Mouse (Mus musculus) hindbrain, postnatal 0 days (tissue): ENCODE measurements around the gene Pum2. TPM values are rescaled to one million over a fixed set of nuclear protein-coding genes. Genes with fewer than 3 reads are reported as not detected.

ENCODE experiments used
- ATAC-seq: fragments of 200-750 bp; cut with Nextera tagmentation; 2 replicates; pipeline ENCODE4 v1.8.0; 2017; ENCODE audit warnings: mild to moderate bottlenecking, moderate TSS enrichment, moderate library complexity
- DNase-seq: peaks from one replicate; pipeline ENCODE4 v3.0.0-alpha.2; 2015; ENCODE audit warnings: low spot score
- H3K27ac ChIP-seq: fragments of 300-500 bp; sonication (generic); 2 replicates; pipeline ENCODE4 v1.5.1; 2014; ENCODE audit warnings: mild to moderate bottlenecking
- H3K27me3 ChIP-seq: fragments of 300-500 bp; sonication (generic); 2 replicates; pipeline ENCODE4 v1.6.1; 2014; ENCODE audit warnings: low read length, mixed read lengths; ENCODE audit not compliant: insufficient read depth
- H3K36me3 ChIP-seq: fragments of 300-500 bp; sonication (generic); 2 replicates; pipeline ENCODE4 v1.6.1; 2014; ENCODE audit warnings: low read length, mixed read lengths; ENCODE audit not compliant: insufficient read depth
- H3K4me1 ChIP-seq: fragments of 300-500 bp; sonication (generic); 2 replicates; pipeline ENCODE4 v1.6.1; 2014; ENCODE audit warnings: antibody characterized with exemption, low read length, mixed read lengths; ENCODE audit not compliant: insufficient read depth
- H3K4me2 ChIP-seq: fragments of 300-500 bp; sonication (generic); 2 replicates; pipeline ENCODE4 v1.6.1; 2014; ENCODE audit warnings: low read depth, mild to moderate bottlenecking, low read length, moderate library complexity, mixed read lengths
- H3K4me3 ChIP-seq: fragments of 300-500 bp; sonication (generic); 2 replicates; pipeline ENCODE4 v1.5.1; 2014; ENCODE audit warnings: low read length
- H3K9ac ChIP-seq: fragments of 300-500 bp; sonication (generic); replicated peaks from 2 replicates; pipeline ENCODE4 v1.6.1; 2014; ENCODE audit warnings: mild to moderate bottlenecking, low read length, moderate library complexity, mixed read lengths
- H3K9me3 ChIP-seq: fragments of 300-500 bp; sonication (generic); 2 replicates; pipeline ENCODE4 v1.6.1; 2016; ENCODE audit warnings: low read length, mixed read lengths
- CTCF ChIP-seq: IDR thresholded peaks from 2 replicates; pipeline ENCODE4 v1.5.1; 2016; ENCODE audit warnings: antibody characterized with exemption, control low read depth, low read depth
- WGBS: fragments of 180-500 bp; shearing (Covaris S2); extraction: QIAGEN DNeasy Blood & Tissue Kit; methylation state at CpG from one replicate; pipeline ENCODE4 v1.1.7; 2014; 5-methylcytosine and 5-hydroxymethylcytosine counted together
- polyA plus RNA-seq: library from polyadenylated mRNA; unstranded; fragments of >200 nt; fragmentation: Nextera tagmentation; extraction: Ambion mirVana; gene quantifications from 2 replicates; pipeline ENCODE4 v1.2.1, GENCODE M21; 2015
- total RNA-seq: library from RNA; depleted of rRNA; stranded (reverse); fragments of >200 nt; gene quantifications from 2 replicates; pipeline ENCODE4 v1.2.3, GENCODE M21; 2014

The Pum2 gene
- total and polyA plus RNA-seq, 2 experiments from 2014 or later: 31.1 to 118 TPM

- no peak overlapping the region for H3K4me3 ChIP-seq
- H3K4me2 ChIP-seq: no peak overlapping the region
- H3K36me3 ChIP-seq: no peaks in the 10 kb centered on the region
- H3K9me3 ChIP-seq: no peaks in the 10 kb centered on the region
- H3K9ac ChIP-seq: no peak overlapping the region
- no peak overlapping the region for H3K27ac ChIP-seq
- DNase-seq (no peak), ATAC-seq (no peak)
- H3K27me3 ChIP-seq: no peaks in the 10 kb centered on the region
- 85% methylated on average over 4 of the region's 4 CpGs for WGBS
- no peak for TF ChIP-seq CTCF
- no peaks in the 10 kb centered on the region for H3K4me1 ChIP-seq
These were observed 6.3 kb upstream of the Pum2 start for GRCm38 (mm10) chr12:8667473-8668255.

DNA sequence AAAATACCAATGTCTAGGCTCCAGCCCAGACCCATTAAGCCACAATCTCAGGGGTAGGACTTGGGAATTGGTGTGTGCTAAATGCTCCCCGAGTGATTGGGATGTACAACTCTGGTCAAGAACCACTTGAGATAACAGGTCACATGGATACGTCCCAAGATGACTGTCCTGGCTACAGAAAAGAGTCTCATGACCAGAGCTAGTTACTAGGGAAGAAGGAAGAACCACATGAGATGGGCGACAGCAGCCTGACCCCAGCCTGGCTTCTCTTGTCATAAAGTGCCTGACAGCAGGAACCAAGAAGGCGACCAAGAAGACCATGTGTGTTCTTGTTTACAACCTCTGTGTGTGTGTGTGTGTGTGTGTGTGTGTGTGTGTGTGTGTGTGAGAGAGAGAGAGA, 4.5 kb upstream of the Pum2 start:
- no peak overlapping the region for H3K27ac ChIP-seq
- TF ChIP-seq CTCF: no peak
- DNase-seq: no peak
- H3K4me2 ChIP-seq: no peak overlapping the region
- no peaks in the 10 kb centered on the region for H3K27me3 ChIP-seq
- H3K36me3 ChIP-seq: no peaks in the 10 kb centered on the region
- H3K9ac ChIP-seq: no peak overlapping the region
- peaks cover 6% of the 10 kb centered on the region; the same call in 1 of the 2 replicates for H3K4me1 ChIP-seq
- no peak overlapping the region for H3K4me3 ChIP-seq
- no peak for ATAC-seq
- WGBS: 82% methylated on average over 4 of the region's 4 CpGs
- no peaks in the 10 kb centered on the region for H3K9me3 ChIP-seq

DNA sequence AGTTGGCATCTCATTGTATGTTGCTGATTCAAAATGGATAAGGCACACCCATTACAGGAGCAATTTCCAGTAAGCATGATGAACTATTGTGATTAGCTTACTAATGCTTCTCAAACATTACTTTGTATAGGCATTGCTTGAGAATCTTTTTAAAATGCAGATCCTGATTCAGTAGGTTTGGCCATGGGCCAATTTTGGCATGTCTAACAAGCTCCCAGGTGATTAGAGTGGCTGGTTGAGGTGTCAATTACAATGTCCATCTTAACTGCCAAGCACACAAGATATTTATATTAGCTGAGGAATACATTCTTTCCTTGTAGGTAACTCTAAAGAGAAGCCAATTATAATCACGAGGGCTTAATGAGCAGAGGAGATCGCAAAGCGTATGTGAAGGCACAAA, 4.1 kb upstream of the Pum2 start:
- ATAC-seq (no peak), DNase-seq (peak; percentile 8)
- TF ChIP-seq CTCF: no peak
- Histone ChIP-seq H3K4me3 (no peak overlapping the region), H3K36me3 (no peaks in the 10 kb centered on the region), H3K27me3 (no peaks in the 10 kb centered on the region), H3K27ac (no peak overlapping the region), H3K9ac (no peak overlapping the region), H3K4me2 (no peak overlapping the region), H3K4me1 (peaks cover 6% of the 10 kb centered on the region; the same call in 1 of the 2 replicates), H3K9me3 (no peaks in the 10 kb centered on the region)
- WGBS: 77% methylated on average over 3 of the region's 3 CpGs

GRCm38 (mm10) chr12:8673121-8673973, 587 bp upstream of the Pum2 start:
- no peaks in the 10 kb centered on the region for H3K27me3 ChIP-seq
- ATAC-seq (no peak), DNase-seq (peak; percentile 22)
- H3K9ac ChIP-seq: peak overlapping the region; percentile 99
- H3K4me2 ChIP-seq: peak overlapping the region; percentile 64
- peak overlapping the region; percentile 98 for H3K27ac ChIP-seq
- TF ChIP-seq CTCF: no peak; the same call in 1 of the 2 replicates
- H3K4me3 ChIP-seq: peak overlapping the region; percentile 93
- 36% methylated on average over 17 of the region's 17 CpGs for WGBS
- peaks cover 19% of the 10 kb centered on the region for H3K4me1 ChIP-seq
- no peaks in the 10 kb centered on the region for H3K9me3 ChIP-seq
- no peaks in the 10 kb centered on the region for H3K36me3 ChIP-seq

GRCm38 (mm10) chr12:8674377-8674864, 487 bp downstream of the Pum2 start:
- peak overlapping the region; percentile 93 for H3K4me3 ChIP-seq
- DNase-seq (peak; percentile 67), ATAC-seq (peak; percentile 79)
- H3K27me3 ChIP-seq: no peaks in the 10 kb centered on the region
- no peaks in the 10 kb centered on the region for H3K9me3 ChIP-seq
- H3K36me3 ChIP-seq: no peaks in the 10 kb centered on the region
- under 1% methylated on average over 36 of the region's 62 CpGs for WGBS
- H3K4me2 ChIP-seq: peak overlapping the region; percentile 64
- H3K27ac ChIP-seq: peak overlapping the region; percentile 98
- H3K9ac ChIP-seq: peak overlapping the region; percentile 99
- no peak for TF ChIP-seq CTCF
- H3K4me1 ChIP-seq: peaks cover 19% of the 10 kb centered on the region

DNA sequence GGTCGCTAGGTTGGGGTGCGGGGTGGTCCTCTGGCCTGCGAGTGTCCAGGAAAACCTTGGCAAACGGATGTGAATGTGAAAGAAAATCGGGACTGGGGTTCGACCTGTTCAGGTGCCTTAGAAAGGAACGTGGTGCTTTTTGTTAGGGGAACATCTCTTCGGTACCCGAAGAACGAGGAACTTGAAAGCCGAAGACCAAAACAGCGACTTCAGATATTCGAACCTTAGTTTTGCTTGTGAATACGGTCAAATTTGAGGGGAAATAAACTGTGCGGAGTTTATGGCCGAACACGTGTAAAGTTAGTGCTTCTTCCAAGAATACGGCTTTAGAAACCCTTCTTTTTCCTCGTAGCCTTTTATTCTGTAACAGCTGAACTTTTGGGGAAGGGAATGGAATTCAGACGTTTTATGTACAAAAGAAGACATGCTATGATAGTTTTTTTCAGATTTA, 982 bp downstream of the Pum2 start:
- ATAC-seq (no peak), DNase-seq (no peak)
- WGBS: under 1% methylated on average over 20 of the region's 20 CpGs
- H3K9ac ChIP-seq: peak overlapping the region; percentile 99
- no peak for TF ChIP-seq CTCF
- peaks cover 19% of the 10 kb centered on the region for H3K4me1 ChIP-seq
- peak overlapping the region; percentile 93 for H3K4me3 ChIP-seq
- H3K27ac ChIP-seq: peak overlapping the region; percentile 98
- H3K9me3 ChIP-seq: no peaks in the 10 kb centered on the region
- peak overlapping the region; percentile 64 for H3K4me2 ChIP-seq
- H3K36me3 ChIP-seq: no peaks in the 10 kb centered on the region
- no peaks in the 10 kb centered on the region for H3K27me3 ChIP-seq
